Mouse (Mus musculus) liver, embryonic 16.5 days (tissue): ENCODE data around the gene Rnf32. TPM values are rescaled to one million over a fixed set of nuclear protein-coding genes. Genes with fewer than 3 reads are reported as not detected.

Experiments used
- ATAC-seq: fragments of 200-750 bp; cut with Nextera tagmentation; 2 replicates; pipeline ENCODE4 v1.8.0; 2017; ENCODE audit warnings: low read depth, mild to moderate bottlenecking, moderate number of reproducible peaks, moderate library complexity
- H3K27ac ChIP-seq: fragments of 300-500 bp; sonication (generic); 2 replicates; pipeline ENCODE4 v1.5.1; 2014; ENCODE audit warnings: mild to moderate bottlenecking, low read length
- H3K27me3 ChIP-seq: fragments of 300-500 bp; sonication (generic); 2 replicates; pipeline ENCODE4 v1.6.1; 2014; ENCODE audit warnings: low read depth, low read length, mixed read lengths; ENCODE audit not compliant: control insufficient read depth, insufficient read depth
- H3K36me3 ChIP-seq: fragments of 300-500 bp; sonication (generic); 2 replicates; pipeline ENCODE4 v1.6.1; 2014; ENCODE audit warnings: mild to moderate bottlenecking; ENCODE audit not compliant: control insufficient read depth, insufficient read depth
- H3K4me1 ChIP-seq: fragments of 300-500 bp; sonication (generic); 2 replicates; pipeline ENCODE4 v1.6.1; 2014; ENCODE audit warnings: low read depth, low read length, mixed read lengths; ENCODE audit not compliant: control insufficient read depth
- H3K4me2 ChIP-seq: fragments of 300-500 bp; sonication (generic); 2 replicates; pipeline ENCODE4 v1.6.1; 2014; ENCODE audit warnings: low read depth, low read length, mixed read lengths
- H3K4me3 ChIP-seq: fragments of 300-500 bp; sonication (generic); 2 replicates; pipeline ENCODE4 v1.5.1; 2014; ENCODE audit warnings: low read depth, mild to moderate bottlenecking, low read length
- H3K9ac ChIP-seq: fragments of 300-500 bp; sonication (generic); 2 replicates; pipeline ENCODE4 v1.6.1; 2014; ENCODE audit warnings: low read depth, low read length
- H3K9me3 ChIP-seq: fragments of 300-500 bp; sonication (generic); replicated peaks from 2 replicates; pipeline ENCODE4 v1.6.1; 2016; ENCODE audit warnings: low read length; ENCODE audit not compliant: control insufficient read depth
- WGBS: fragments of 180-500 bp; shearing (Covaris S2); extraction: QIAGEN DNeasy Blood & Tissue Kit; methylation state at CpG from one replicate; pipeline ENCODE4 v1.1.7; 2014; ENCODE audit not compliant: insufficient replicate concordance; 5-methylcytosine and 5-hydroxymethylcytosine counted together
- polyA plus RNA-seq: library from polyadenylated mRNA; unstranded; fragments of >200 nt; fragmentation: Nextera tagmentation; extraction: Ambion mirVana; gene quantifications from 2 replicates; pipeline ENCODE4 v1.2.1, GENCODE M21; 2015

Rnf32 gene
- polyA plus RNA-seq, 1 experiment from 2014 or later: 0.11 TPM

DNA sequence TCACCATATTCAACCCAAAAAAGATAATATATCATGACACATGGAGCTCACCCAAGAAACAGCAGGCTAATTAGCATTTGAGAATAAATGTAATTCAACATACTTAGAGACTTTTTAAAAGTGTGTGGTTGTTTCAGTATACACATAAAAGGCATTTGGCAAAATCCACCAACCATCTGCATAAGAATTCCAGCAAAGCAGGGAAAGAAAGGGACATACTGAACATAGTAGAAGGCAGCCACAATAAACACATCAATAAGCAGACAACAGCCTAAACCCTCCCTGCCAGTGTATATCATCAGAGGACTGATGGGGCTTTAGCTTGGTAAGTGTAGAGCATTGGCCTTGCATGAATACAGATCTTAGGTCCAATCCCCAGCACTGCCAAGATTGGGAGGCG is 49.0 kb downstream of the Rnf32 start:
- Histone ChIP-seq H3K27me3 (no peaks in the 10 kb centered on the region), H3K9me3 (no peaks in the 10 kb centered on the region), H3K36me3 (no peaks in the 10 kb centered on the region), H3K4me1 (no peaks in the 10 kb centered on the region), H3K27ac (no peak overlapping the region), H3K4me3 (no peak overlapping the region), H3K4me2 (no peak overlapping the region), H3K9ac (no peak overlapping the region)
- no peak for ATAC-seq
- 50% methylated on average over 1 of the region's 1 CpGs for WGBS

DNA sequence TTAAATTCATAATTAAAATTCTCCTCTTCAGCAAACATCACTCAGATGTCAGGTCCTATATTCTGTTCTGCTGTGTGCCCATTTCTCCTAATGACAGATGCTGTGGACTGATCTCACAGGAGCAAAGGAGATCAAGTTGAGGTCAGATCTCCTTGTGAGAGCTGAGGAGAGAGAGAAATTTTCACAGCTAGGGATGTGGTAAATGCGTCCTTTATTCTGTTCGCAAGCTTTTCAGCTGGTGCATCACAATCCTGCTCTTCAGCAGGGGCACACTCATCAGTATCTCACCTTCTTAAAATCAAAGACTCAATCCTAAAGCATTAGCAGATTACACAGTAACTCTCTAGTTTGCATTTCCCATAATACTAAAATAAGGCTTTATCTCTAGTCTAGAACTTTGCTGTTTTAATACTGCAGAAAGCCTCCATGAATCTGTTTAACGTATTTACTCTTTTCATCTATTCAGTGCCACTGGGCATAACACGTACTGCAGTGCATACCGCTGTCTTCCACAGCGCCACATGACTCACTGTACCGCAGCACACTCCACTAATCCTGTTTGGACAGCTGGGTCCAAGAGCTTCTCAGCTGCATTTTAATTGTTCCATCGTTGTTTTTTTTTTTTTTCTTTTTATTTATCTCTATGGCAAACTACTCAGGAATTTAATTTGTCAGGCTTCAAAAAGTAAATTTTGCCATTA is 55.2 kb downstream of the Rnf32 start:
- WGBS: 77% methylated on average over 8 of the region's 8 CpGs
- Histone ChIP-seq H3K9ac (no peak overlapping the region), H3K36me3 (no peaks in the 10 kb centered on the region), H3K4me1 (no peaks in the 10 kb centered on the region), H3K27ac (no peak overlapping the region), H3K4me3 (no peak overlapping the region), H3K9me3 (no peaks in the 10 kb centered on the region), H3K27me3 (no peaks in the 10 kb centered on the region), H3K4me2 (no peak overlapping the region)
- no peak for ATAC-seq

DNA sequence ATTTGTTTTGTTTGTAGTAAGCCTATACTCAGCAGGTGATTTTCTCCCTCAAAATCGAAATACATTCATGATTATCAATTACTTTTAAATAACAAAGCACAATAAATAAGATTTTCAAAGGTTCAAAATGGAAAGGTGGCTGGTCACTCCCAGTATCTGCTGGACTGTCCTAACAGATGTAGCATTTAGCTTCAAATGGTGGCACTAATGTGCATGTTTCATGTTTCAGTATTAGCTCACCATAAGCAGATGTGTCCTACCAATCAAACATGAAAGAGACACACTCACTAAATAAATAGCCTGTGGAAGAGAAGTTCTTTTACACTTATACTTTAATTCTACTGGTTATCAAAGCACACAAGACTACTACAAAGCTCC is 55.7 kb downstream of the Rnf32 start:
- ATAC-seq: no peak
- WGBS: 47% methylated on average over 1 of the region's 1 CpGs

DNA sequence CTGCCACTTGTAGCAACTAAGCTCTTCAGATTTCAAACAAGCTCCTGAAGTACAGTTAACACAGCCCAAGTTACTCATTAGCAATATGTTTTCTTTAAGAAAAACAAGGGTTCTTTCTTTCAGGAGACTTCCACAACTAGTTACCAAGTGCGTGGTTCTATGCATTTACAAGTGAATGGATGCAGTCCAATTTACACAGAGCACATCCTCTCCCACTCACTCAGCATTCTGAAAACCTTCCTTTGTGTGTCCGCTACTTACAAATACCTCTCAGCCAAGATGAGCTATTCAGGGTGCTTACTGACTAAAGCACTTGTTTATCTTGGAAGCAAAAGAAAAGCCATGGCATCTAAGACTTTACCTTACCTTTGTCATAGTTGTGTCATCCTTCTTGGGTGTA is 58.1 kb downstream of the Rnf32 start:
- no peaks in the 10 kb centered on the region for H3K9me3 ChIP-seq
- H3K9ac ChIP-seq: no peak overlapping the region
- no peak for ATAC-seq
- WGBS: 68% methylated on average over 2 of the region's 2 CpGs
- no peaks in the 10 kb centered on the region for H3K36me3 ChIP-seq
- no peak overlapping the region for H3K4me2 ChIP-seq
- H3K4me1 ChIP-seq: no peaks in the 10 kb centered on the region
- H3K27me3 ChIP-seq: no peaks in the 10 kb centered on the region
- H3K4me3 ChIP-seq: no peak overlapping the region
- H3K27ac ChIP-seq: no peak overlapping the region

More for the DNA sequence above, 55.7 kb downstream of the Rnf32 start:
- H3K4me1 ChIP-seq: no peaks in the 10 kb centered on the region
- H3K36me3 ChIP-seq: no peaks in the 10 kb centered on the region
- no peak overlapping the region for H3K27ac ChIP-seq
- no peaks in the 10 kb centered on the region for H3K27me3 ChIP-seq
- no peak overlapping the region for H3K4me3 ChIP-seq
- H3K4me2 ChIP-seq: no peak overlapping the region
- H3K9me3 ChIP-seq: no peaks in the 10 kb centered on the region
- H3K9ac ChIP-seq: no peak overlapping the region

DNA sequence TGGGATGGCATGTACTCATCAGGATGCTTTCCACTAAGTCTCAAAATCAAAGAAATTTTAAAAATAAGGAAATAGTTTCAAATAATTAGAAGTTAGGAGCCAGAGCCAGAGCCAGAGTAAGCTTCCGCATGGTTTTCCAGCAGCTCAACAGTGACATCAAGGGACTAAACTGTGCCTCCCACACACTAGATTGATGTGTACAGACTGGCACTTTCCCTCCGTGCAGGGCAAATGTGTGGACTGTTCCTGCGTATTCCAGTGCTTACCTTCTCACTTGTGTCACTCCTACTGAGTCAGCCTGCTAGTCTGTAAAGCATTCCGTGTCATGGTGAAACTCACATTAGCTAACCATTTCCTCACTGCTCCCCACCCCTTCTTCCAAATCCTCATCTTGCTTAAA is 75.1 kb downstream of the Rnf32 start:
- H3K27ac ChIP-seq: no peak overlapping the region
- no peak overlapping the region for H3K4me2 ChIP-seq
- H3K36me3 ChIP-seq: no peaks in the 10 kb centered on the region
- ATAC-seq: no peak
- no peak overlapping the region for H3K4me3 ChIP-seq
- no peaks in the 10 kb centered on the region for H3K27me3 ChIP-seq
- H3K4me1 ChIP-seq: no peaks in the 10 kb centered on the region
- no peaks in the 10 kb centered on the region for H3K9me3 ChIP-seq
- WGBS: 67% methylated on average over 4 of the region's 4 CpGs
- no peak overlapping the region for H3K9ac ChIP-seq

DNA sequence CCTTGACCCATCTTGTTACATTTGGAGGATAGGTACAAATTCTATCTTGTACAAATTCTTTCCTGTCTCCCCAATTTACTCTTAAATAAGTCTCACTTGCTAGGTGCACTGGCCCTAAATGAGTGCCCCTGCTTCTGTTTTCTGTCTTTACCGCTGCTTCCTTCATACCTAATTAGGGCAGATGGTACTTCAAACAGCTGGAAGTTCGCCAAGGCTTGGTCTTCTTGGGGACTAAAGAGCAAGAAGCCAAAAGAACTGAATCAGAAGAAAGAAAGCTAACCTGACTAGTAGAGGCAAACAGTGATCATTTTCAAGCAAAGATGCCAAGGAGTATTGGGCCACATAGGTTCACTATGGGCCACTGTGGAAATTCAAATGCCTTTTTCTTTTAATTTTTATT is 77.6 kb downstream of the Rnf32 start:
- no peak for ATAC-seq
- no peak overlapping the region for H3K9ac ChIP-seq
- no peak overlapping the region for H3K4me3 ChIP-seq
- H3K27ac ChIP-seq: no peak overlapping the region
- H3K27me3 ChIP-seq: no peaks in the 10 kb centered on the region
- H3K36me3 ChIP-seq: no peaks in the 10 kb centered on the region
- WGBS: 63% methylated on average over 2 of the region's 2 CpGs
- no peaks in the 10 kb centered on the region for H3K4me1 ChIP-seq
- no peak overlapping the region for H3K4me2 ChIP-seq
- H3K9me3 ChIP-seq: no peaks in the 10 kb centered on the region

DNA sequence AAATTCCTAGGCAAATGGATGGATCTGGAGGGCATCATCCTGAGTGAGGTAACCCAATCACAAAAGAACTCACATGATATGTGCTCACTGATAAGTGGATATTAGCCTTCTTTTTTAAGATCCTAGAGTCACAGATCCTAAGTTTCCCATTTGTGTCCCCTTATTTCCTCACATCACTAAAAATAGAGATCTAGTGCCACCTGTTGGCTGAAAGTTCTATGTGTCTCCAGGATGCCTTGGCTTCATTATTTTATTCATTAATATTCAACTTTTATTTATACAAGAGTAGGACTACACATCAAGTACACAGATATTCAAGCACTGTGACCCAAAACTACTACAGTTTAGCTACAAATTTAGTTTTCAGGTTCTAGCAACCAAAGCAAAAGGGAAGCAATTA is 79.0 kb downstream of the Rnf32 start:
- Histone ChIP-seq H3K9me3 (no peaks in the 10 kb centered on the region), H3K27me3 (no peaks in the 10 kb centered on the region), H3K36me3 (no peaks in the 10 kb centered on the region), H3K4me3 (no peak overlapping the region), H3K4me2 (no peak overlapping the region), H3K4me1 (no peaks in the 10 kb centered on the region), H3K27ac (no peak overlapping the region), H3K9ac (no peak overlapping the region)
- no peak for ATAC-seq

Other genes with a start within 250 kb of the Rnf32 start
- 1.7 and 2.4 TPM in 2 replicates for gene Lmbr1, start 182.4 kb downstream of the Rnf32 start, polyA plus RNA-seq
- 12.6 and 14.2 TPM in 2 replicates for gene Nom1, start 238.7 kb downstream of the Rnf32 start, polyA plus RNA-seq